Mouse (Mus musculus) heart, embryonic 16.5 days (tissue): ENCODE data around the gene Chd1. TPM values are rescaled to one million over a fixed set of nuclear protein-coding genes. Genes with fewer than 3 reads are reported as not detected.

Experiments
- ATAC-seq: fragments of 200-750 bp; cut with Nextera tagmentation; replicated peaks from 2 replicates; pipeline ENCODE4 v1.8.0; 2017; ENCODE audit warnings: moderate number of reproducible peaks; ENCODE audit not compliant: insufficient read depth, low FRiP score; ENCODE audit errors: extremely low read depth
- H3K27ac ChIP-seq: fragments of 300-500 bp; sonication (generic); 2 replicates; pipeline ENCODE4 v1.5.1; 2014; ENCODE audit warnings: mild to moderate bottlenecking, low read length, control low read depth, moderate library complexity
- H3K27me3 ChIP-seq: fragments of 300-500 bp; sonication (generic); 2 replicates; pipeline ENCODE4 v1.6.1; 2014; ENCODE audit warnings: low read length, mixed read lengths; ENCODE audit not compliant: control insufficient read depth, insufficient read depth
- H3K36me3 ChIP-seq: fragments of 300-500 bp; sonication (generic); 2 replicates; pipeline ENCODE4 v1.6.1; 2014; ENCODE audit not compliant: control insufficient read depth, insufficient read depth
- H3K4me1 ChIP-seq: fragments of 300-500 bp; sonication (generic); 2 replicates; pipeline ENCODE4 v1.6.1; 2014; ENCODE audit warnings: low read length, mixed read lengths; ENCODE audit not compliant: control insufficient read depth, insufficient read depth
- H3K4me2 ChIP-seq: fragments of 300-500 bp; sonication (generic); 2 replicates; pipeline ENCODE4 v1.6.1; 2014; ENCODE audit warnings: low read depth, mild to moderate bottlenecking, control low read depth, low read length
- H3K4me3 ChIP-seq: fragments of 300-500 bp; sonication (generic); 2 replicates; pipeline ENCODE4 v1.5.1; 2014; ENCODE audit warnings: mild to moderate bottlenecking, control low read depth, low read length
- H3K9ac ChIP-seq: fragments of 300-500 bp; sonication (generic); 2 replicates; pipeline ENCODE4 v1.6.1; 2014; ENCODE audit warnings: low read length, control low read depth
- H3K9me3 ChIP-seq: fragments of 300-500 bp; sonication (generic); replicated peaks from 2 replicates; pipeline ENCODE4 v1.6.1; 2016; ENCODE audit warnings: low read length; ENCODE audit not compliant: control insufficient read depth
- WGBS: fragments of 180-500 bp; shearing (Covaris S2); extraction: QIAGEN DNeasy Blood & Tissue Kit; methylation state at CpG from one replicate; pipeline ENCODE4 v1.1.7; 2014; 5-methylcytosine and 5-hydroxymethylcytosine counted together
- polyA plus RNA-seq: library from polyadenylated mRNA; unstranded; fragments of >200 nt; fragmentation: Nextera tagmentation; extraction: Ambion mirVana; gene quantifications from 2 replicates; pipeline ENCODE4 v1.2.1, GENCODE M21; 2015

Gene Chd1
- polyA plus RNA-seq, 1 experiment from 2014 or later: 14.7 TPM

DNA sequence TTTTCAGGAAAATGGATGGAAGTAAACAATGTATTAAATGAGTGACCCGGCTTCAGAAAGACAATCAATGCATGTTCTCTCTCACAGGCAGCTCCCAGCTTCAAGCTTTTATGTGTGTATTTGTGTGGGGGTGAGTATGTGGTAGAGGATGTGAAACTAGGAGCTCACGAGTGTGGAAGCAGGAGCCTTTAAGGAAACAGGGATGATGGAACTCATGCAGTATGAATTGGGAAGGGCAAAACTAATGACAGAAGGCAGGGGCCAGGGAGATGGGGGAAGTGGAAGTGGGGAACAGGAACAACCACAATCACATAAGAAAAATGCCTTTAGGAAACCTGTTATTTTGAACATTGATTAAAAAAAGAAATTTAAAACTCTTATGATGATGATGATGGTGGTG is 9.2 kb upstream of the Chd1 start:
- Histone ChIP-seq H3K27ac (no peak overlapping the region), H3K4me1 (no peaks in the 10 kb centered on the region), H3K9ac (no peak overlapping the region), H3K4me3 (no peak overlapping the region), H3K4me2 (no peak overlapping the region), H3K36me3 (no peaks in the 10 kb centered on the region), H3K9me3 (no peaks in the 10 kb centered on the region), H3K27me3 (no peaks in the 10 kb centered on the region)
- 73% methylated on average over 2 of the region's 2 CpGs for WGBS
- ATAC-seq: no peak

DNA sequence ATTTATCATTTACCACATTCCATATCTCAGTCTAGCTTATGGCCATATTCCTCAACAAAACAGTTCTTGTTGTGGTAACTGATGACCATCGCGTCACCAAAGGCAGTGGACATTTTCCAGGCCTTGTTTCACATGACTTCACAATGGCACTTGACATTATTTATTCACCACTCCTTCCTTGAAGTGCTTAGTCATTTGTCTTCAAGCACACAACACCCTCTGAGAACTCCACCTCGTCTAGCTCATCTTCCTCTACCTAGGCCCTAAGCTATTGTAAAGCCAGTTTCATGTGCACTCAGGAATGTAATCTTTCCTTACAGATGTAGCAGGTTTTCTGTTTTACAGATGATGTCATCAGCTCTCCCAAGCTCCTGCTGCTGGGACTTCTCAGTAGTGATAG is 5.8 kb upstream of the Chd1 start:
- Histone ChIP-seq H3K27me3 (no peaks in the 10 kb centered on the region), H3K9ac (no peak overlapping the region), H3K9me3 (no peaks in the 10 kb centered on the region), H3K27ac (no peak overlapping the region), H3K4me2 (no peak overlapping the region), H3K4me3 (no peak overlapping the region), H3K36me3 (no peaks in the 10 kb centered on the region), H3K4me1 (peaks cover 3% of the 10 kb centered on the region; the same call in 1 of the 2 replicates)
- 79% methylated on average over 3 of the region's 3 CpGs for WGBS
- no peak for ATAC-seq

DNA sequence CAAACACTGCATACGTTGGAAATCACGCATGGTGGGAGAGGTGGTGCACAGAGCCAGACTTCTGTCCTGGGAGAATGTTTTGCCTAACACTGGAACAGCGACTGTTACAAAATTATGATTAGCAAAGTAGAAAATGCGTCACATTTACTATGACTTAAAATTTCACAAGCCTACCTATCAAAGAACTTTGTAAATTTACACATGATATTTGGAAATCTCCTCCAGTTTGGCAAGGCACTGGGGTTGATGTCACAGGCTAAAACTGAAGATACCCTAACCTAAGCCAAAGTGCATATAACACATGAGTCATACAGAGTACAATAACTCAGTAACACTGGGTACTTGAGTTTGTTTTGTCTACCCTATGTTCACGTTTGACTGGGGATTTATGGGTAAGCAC is 3.3 kb upstream of the Chd1 start:
- 82% methylated on average over 5 of the region's 5 CpGs for WGBS
- peaks cover 5% of the 10 kb centered on the region for H3K4me1 ChIP-seq

DNA sequence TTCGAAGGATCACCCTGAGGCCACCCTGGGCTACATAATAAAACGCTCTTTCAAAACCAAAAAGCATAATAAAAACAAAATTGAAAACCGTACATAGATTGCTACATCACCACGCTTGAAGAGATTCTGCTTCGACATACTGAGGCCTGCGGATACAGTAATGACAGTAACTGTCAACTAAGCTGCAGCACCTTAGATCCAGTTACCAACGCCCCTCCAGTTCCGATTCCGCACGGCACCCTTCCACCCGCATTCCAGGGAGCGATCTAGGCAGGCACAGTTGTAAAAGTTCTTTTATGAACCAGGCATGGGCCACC is 651 bp upstream of the Chd1 start:
- 3% methylated on average over 12 of the region's 12 CpGs for WGBS
- H3K4me1 ChIP-seq: peaks cover 10% of the 10 kb centered on the region
- no peaks in the 10 kb centered on the region for H3K27me3 ChIP-seq
- peak overlapping the region; percentile 96 for H3K27ac ChIP-seq
- ATAC-seq: no peak
- H3K4me2 ChIP-seq: peak overlapping the region; percentile 66
- H3K4me3 ChIP-seq: peak overlapping the region; percentile 80
- H3K9ac ChIP-seq: peak overlapping the region; percentile 90
- H3K9me3 ChIP-seq: no peaks in the 10 kb centered on the region
- H3K36me3 ChIP-seq: peaks cover 8% of the 10 kb centered on the region

More for the DNA sequence above, 3.3 kb upstream of the Chd1 start:
- no peak overlapping the region for H3K27ac ChIP-seq
- no peak for ATAC-seq
- H3K36me3 ChIP-seq: no peaks in the 10 kb centered on the region
- no peaks in the 10 kb centered on the region for H3K27me3 ChIP-seq
- H3K4me3 ChIP-seq: no peak overlapping the region
- H3K9ac ChIP-seq: no peak overlapping the region
- no peaks in the 10 kb centered on the region for H3K9me3 ChIP-seq
- no peak overlapping the region for H3K4me2 ChIP-seq

DNA sequence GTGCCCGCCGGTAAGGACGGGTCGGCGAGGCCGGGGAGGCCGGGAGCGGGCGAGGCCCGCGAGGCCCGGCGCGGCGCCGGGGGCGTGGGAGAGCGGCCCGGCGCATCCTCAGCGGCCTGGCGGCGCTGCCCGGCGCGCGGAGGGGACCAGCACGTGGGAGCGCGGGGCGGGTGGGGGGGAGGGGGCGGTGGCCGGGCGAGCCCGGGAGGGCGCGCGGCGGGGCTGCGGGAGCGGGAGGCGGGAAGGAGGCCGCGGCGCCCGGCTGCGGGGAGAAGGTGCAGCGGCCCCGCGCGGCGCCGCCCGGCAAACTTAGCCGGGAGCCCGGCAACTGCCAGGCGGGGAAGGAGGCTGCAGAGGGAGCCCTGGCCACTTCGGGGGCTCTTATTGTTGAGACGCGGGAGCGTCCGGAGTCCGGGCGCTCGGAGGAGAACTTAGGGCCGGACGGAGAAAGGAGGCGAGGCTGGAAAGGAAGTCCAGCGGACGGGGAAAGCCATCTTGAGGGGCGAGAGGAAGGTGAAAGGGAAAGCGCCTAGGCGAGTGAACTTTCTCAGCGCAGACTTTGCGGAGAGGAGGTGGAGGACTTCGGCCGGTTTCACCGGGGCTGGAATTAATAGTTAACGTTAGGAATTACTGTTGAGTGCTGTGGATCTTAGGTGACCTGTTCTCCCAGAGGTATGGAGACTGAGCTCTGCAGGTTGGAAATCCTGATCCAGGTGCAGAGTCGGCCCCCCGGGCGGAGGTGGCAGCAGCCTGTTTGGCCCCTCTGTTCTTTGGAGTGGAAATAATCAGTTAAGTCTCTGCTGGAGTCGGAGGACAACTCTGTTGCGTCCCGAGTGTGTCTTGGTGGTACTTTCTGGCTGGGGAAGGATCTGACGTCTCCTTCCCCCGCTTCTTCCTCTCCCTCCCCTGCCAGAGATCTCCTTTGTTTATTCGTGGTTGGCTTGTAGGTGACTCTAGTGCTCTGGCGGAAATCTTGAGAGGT is 827 bp downstream of the Chd1 start:
- H3K27ac ChIP-seq: peak overlapping the region; percentile 96
- peaks cover 8% of the 10 kb centered on the region for H3K36me3 ChIP-seq
- no peaks in the 10 kb centered on the region for H3K27me3 ChIP-seq
- H3K4me2 ChIP-seq: peak overlapping the region; percentile 96
- under 1% methylated on average over 63 of the region's 89 CpGs for WGBS
- peak overlapping the region; percentile 80 for H3K4me3 ChIP-seq
- H3K9ac ChIP-seq: peak overlapping the region; percentile 96
- no peaks in the 10 kb centered on the region for H3K9me3 ChIP-seq
- H3K4me1 ChIP-seq: peaks cover 10% of the 10 kb centered on the region
- peak; percentile 63 for ATAC-seq

DNA sequence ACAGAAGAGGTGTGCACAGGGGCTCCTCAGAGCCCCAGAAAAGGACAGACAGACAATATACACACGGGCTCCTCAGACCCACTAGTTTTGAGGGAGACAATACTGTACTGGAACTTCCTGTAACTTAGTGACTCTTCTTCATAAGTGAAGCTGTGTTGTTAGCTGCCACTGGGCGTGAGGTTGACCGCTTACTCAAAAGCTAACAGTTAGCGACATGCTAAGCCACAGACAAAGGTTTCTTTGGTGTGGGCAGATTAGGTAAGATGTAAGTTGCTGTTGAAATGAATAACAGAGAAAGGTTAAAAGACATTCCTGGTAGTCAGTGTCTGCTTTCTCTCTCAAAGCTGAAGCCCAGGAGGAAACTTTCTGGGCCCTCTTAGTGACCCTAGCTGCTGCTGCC is 9.7 kb downstream of the Chd1 start:
- Histone ChIP-seq H3K27ac (no peak overlapping the region), H3K9me3 (no peaks in the 10 kb centered on the region), H3K36me3 (no peaks in the 10 kb centered on the region; the same call in 1 of the 2 replicates), H3K27me3 (no peaks in the 10 kb centered on the region), H3K4me1 (peaks cover 3% of the 10 kb centered on the region), H3K4me3 (no peak overlapping the region), H3K9ac (no peak overlapping the region), H3K4me2 (no peak overlapping the region)
- 68% methylated on average over 4 of the region's 4 CpGs for WGBS
- no peak for ATAC-seq

DNA sequence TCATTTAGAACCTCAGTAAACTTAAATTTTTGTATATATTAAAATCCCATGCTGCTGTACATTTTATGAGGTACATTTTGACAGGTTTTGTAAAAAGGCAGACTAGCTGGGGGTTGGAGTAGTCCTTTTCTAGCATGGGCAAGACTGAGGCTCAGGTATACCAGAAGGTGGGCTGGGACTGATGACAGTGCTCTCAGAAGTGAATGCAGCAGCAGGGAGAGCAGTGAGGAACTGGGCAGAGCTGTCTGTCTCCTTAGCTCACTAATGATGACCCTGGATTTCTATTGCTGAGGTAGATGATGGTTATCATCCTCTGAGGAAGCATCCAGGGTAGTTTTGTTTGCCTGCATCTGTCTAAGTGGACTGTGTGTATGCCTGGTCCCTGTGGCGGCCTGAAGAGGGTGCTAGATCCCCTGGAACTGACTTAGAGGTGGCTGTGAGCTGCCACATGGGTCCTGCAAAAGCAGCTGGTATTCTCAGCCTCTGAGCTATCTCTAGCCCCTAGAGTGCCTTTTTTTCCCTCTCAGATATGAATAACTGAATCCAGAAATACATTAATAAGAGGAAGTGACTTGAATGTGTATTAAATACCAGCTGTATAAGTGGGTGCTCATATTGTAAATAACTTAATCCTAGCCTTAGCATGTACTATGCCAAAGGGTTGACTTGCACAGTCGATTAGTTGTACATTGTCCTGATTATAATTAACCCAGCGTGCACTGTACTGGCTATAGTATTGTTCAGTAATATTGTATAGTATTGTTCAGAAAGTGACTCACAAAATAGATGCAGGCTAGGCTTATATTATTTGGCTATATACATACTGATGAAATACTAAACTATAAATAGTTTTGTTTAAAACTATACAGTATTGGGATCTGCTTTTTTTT is 10.5 kb downstream of the Chd1 start:
- WGBS: 69% methylated on average over 3 of the region's 3 CpGs
- H3K4me3 ChIP-seq: no peak overlapping the region
- no peaks in the 10 kb centered on the region for H3K27me3 ChIP-seq
- H3K9me3 ChIP-seq: no peaks in the 10 kb centered on the region
- H3K4me2 ChIP-seq: no peak overlapping the region
- H3K27ac ChIP-seq: no peak overlapping the region
- H3K36me3 ChIP-seq: no peaks in the 10 kb centered on the region; the same call in 1 of the 2 replicates
- peaks cover 3% of the 10 kb centered on the region; the same call in 1 of the 2 replicates for H3K4me1 ChIP-seq
- ATAC-seq: no peak
- H3K9ac ChIP-seq: no peak overlapping the region

DNA sequence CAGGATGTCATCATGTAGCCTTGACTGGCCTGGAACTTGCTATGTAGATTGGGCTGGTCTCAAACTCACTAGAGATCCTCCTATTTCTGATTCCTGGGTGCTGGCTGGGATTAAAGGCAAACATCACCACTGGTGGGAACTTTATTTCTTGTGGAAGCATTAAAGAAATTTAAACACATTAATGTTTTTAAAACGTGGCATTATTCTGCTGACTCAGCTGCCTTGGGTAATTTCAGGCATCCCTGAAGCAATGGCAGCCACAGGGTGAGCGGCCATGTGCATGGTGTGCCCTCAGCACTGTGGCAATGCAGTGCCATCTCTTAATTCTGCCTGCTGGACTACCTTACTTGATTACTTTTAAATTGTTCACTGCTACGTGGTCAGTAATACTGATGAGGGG is 11.2 kb downstream of the Chd1 start:
- Histone ChIP-seq H3K36me3 (no peaks in the 10 kb centered on the region; the same call in 1 of the 2 replicates), H3K4me3 (no peak overlapping the region), H3K27me3 (no peaks in the 10 kb centered on the region), H3K9me3 (no peaks in the 10 kb centered on the region), H3K9ac (no peak overlapping the region), H3K4me1 (peaks cover 3% of the 10 kb centered on the region; the same call in 1 of the 2 replicates), H3K4me2 (no peak overlapping the region), H3K27ac (no peak overlapping the region)
- ATAC-seq: no peak
- WGBS: 89% methylated on average over 3 of the region's 3 CpGs

DNA sequence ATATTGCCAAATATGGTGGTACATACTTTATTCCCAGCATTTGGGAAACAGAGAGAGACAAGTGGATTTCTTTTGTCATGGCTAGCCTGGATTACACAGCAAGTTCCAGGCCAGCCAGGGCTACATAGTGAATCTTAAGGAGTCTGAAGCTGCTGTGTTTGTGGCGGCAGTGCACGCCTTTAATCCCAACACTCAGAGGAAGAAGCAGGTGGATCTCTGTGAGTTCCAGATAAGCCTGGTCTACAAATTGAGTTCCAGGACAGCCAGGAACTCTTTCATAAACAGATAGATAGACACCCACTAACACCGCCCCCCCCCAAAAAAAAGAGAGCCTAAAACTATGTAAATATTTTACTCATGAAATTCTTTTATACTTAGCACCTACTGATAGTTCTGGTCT is 16.1 kb downstream of the Chd1 start:
- Histone ChIP-seq H3K36me3 (peaks cover 6% of the 10 kb centered on the region), H3K4me1 (no peaks in the 10 kb centered on the region), H3K9me3 (no peaks in the 10 kb centered on the region), H3K27me3 (no peaks in the 10 kb centered on the region), H3K9ac (no peak overlapping the region), H3K27ac (no peak overlapping the region), H3K4me2 (no peak overlapping the region), H3K4me3 (no peak overlapping the region)
- 86% methylated on average over 3 of the region's 3 CpGs for WGBS
- ATAC-seq: no peak
